Mouse (Mus musculus): ENCODE measurements around the gene Vwa5b1.

GRCm38 (mm10) chr4:138597904-138598347 is 37.8 kb downstream of the Vwa5b1 start:
- TF ChIP-seq EP300 (optimal IDR thresholded peaks at IDR 0.05) = no peak
- no peak for TF ChIP-seq CTCF (IDR thresholded peaks at IDR 0.05; ENCODE audit: low read depth)

All from stomach, postnatal 0 days (tissue).